Mouse (Mus musculus): ENCODE measurements at regions not wholly inside any gene's neighbourhood (a gene's known extent, or its start where the extent isn't known, plus 50 kb on each side); places are given as distances from the start of the nearest gene placed in this dataset.

GRCm38 (mm10) chr15:96882211-96882610 lies 173.5 kb downstream of the Slc38a4 start:
- intact Hi-C loops (cut with DNase I): no loop called here
- no peak for DNase-seq

GRCm38 (mm10) chr15:96881519-96882170 lies 174.1 kb downstream of the Slc38a4 start:
- intact Hi-C loops (cut with DNase I): no loop called here

GRCm38 (mm10) chr15:96880066-96880465 lies 175.7 kb downstream of the Slc38a4 start:
- no peak for DNase-seq
- intact Hi-C loops (cut with DNase I): no loop called here

More at GRCm38 (mm10) chr15:96881519-96882170, 174.1 kb downstream of the Slc38a4 start:
- no peak for DNase-seq

- intact Hi-C loops (cut with DNase I): no loop called here
- no peak for DNase-seq
These were observed 177.0 kb downstream of the Slc38a4 start for GRCm38 (mm10) chr15:96878796-96879195.

GRCm38 (mm10) chr15:96877931-96878330 lies 177.8 kb downstream of the Slc38a4 start:
- no peak for DNase-seq
- intact Hi-C loops (cut with DNase I): no loop called here

- no peak for DNase-seq
- intact Hi-C loops (cut with DNase I): no loop called here
These were observed 177.7 kb upstream of the Slc38a2 start for GRCm38 (mm10) chr15:96877271-96877670.

GRCm38 (mm10) chr15:96874145-96874544 lies 174.6 kb upstream of the Slc38a2 start:
- intact Hi-C loops (cut with DNase I): no loop called here
- DNase-seq: no peak

- DNase-seq: no peak
- intact Hi-C loops (cut with DNase I): no loop called here
These were observed 174.0 kb upstream of the Slc38a2 start for GRCm38 (mm10) chr15:96873562-96873961.

GRCm38 (mm10) chr15:96873126-96873525 lies 173.6 kb upstream of the Slc38a2 start:
- intact Hi-C loops (cut with DNase I): no loop called here
- no peak for DNase-seq

GRCm38 (mm10) chr15:96867701-96868100 lies 168.2 kb upstream of the Slc38a2 start:
- no peak for DNase-seq
- intact Hi-C loops (cut with DNase I): no loop called here

- no peak for DNase-seq
- intact Hi-C loops (cut with DNase I): no loop called here
These were observed 166.4 kb upstream of the Slc38a2 start for GRCm38 (mm10) chr15:96865932-96866331.

GRCm38 (mm10) chr15:96857709-96858108 lies 158.2 kb upstream of the Slc38a2 start:
- DNase-seq: no peak
- intact Hi-C loops (cut with DNase I): no loop called here

- intact Hi-C loops (cut with DNase I): no loop called here
- DNase-seq: no peak
These were observed 152.6 kb upstream of the Slc38a2 start for GRCm38 (mm10) chr15:96851970-96852768.

- no peak for DNase-seq
- intact Hi-C loops (cut with DNase I): no loop called here
These were observed 148.6 kb upstream of the Slc38a2 start for GRCm38 (mm10) chr15:96848150-96848549.

- intact Hi-C loops (cut with DNase I): no loop called here
- DNase-seq: no peak
These were observed 145.7 kb upstream of the Slc38a2 start for GRCm38 (mm10) chr15:96845221-96845620.

GRCm38 (mm10) chr15:96844290-96844689 lies 144.8 kb upstream of the Slc38a2 start:
- intact Hi-C loops (cut with DNase I): no loop called here

GRCm38 (mm10) chr15:96843589-96843988 lies 144.1 kb upstream of the Slc38a2 start:
- DNase-seq: no peak
- intact Hi-C loops (cut with DNase I): no loop called here

More at GRCm38 (mm10) chr15:96844290-96844689, 144.8 kb upstream of the Slc38a2 start:
- no peak for DNase-seq

GRCm38 (mm10) chr15:96842881-96843280 lies 143.4 kb upstream of the Slc38a2 start:
- intact Hi-C loops (cut with DNase I): no loop called here

GRCm38 (mm10) chr15:96836670-96837069 lies 137.1 kb upstream of the Slc38a2 start:
- no peak for DNase-seq
- intact Hi-C loops (cut with DNase I): no loop called here

More at GRCm38 (mm10) chr15:96842881-96843280, 143.4 kb upstream of the Slc38a2 start:
- no peak for DNase-seq

- intact Hi-C loops (cut with DNase I): loop anchor here (5.0 kb wide), 1 partner anchor 88 kb away; no protein-coding TSS in a partner anchor
- no peak for DNase-seq
These were observed 135.3 kb upstream of the Slc38a2 start for GRCm38 (mm10) chr15:96834862-96835261.

- intact Hi-C loops (cut with DNase I): loop anchor here (5.0 kb wide), 1 partner anchor 87 kb away; no protein-coding TSS in a partner anchor
- DNase-seq: no peak
These were observed 134.8 kb upstream of the Slc38a2 start for GRCm38 (mm10) chr15:96834162-96834843.
